Mouse (Mus musculus) olfactory bulb, adult 2 months (tissue): ENCODE measurements around the gene Gstp2.
"Not testable (repeated sequence)": the region's sequence is repeated elsewhere in the genome, so short reads cannot be mapped to it uniquely, and the experiment has no call there.

Source experiments
- CTCF ChIP-seq: fragments of 200-500 bp; IDR thresholded peaks from 2 replicates; pipeline ENCODE4 v1.5.1; 2012; ENCODE audit warnings: low read depth, mild to moderate bottlenecking, low read length, moderate library complexity; ENCODE audit not compliant: insufficient read depth
- POLR2A ChIP-seq: fragments of 200-500 bp; IDR thresholded peaks from 2 replicates; pipeline ENCODE4 v1.6.1; 2012; ENCODE audit warnings: mild to moderate bottlenecking, low read depth, low read length, moderate library complexity; ENCODE audit not compliant: insufficient read depth

- TF ChIP-seq POLR2A, CTCF: not testable (repeated sequence)
Observed at GRCm38 (mm10) chr19:4064501-4064900, 18.7 kb upstream of the Gstp2 start.
